Mouse (Mus musculus) limb, embryonic 15.5 days (tissue): Measurements from ENCODE around the gene Clca3a2. TPM values are rescaled to one million over a fixed set of nuclear protein-coding genes. Genes with fewer than 3 reads are reported as not detected.

Experiments used
- polyA plus RNA-seq: library from polyadenylated mRNA; unstranded; fragments of >200 nt; fragmentation: Nextera tagmentation; extraction: Ambion mirVana; gene quantifications from 2 replicates; pipeline ENCODE4 v1.2.1, GENCODE M21; 2015

Gene Clca3a2
- polyA plus RNA-seq, 1 experiment from 2014 or later: 0.45 TPM

Other genes with a start within 250 kb of the Clca3a2 start
- gene Hs2st1, start 249.3 kb downstream of the Clca3a2 start, polyA plus RNA-seq: 10.1 and 13.5 TPM in 2 replicates
- 689 and 692 TPM in 2 replicates for gene Selenof, start 249.2 kb downstream of the Clca3a2 start, polyA plus RNA-seq
- 121 and 135 TPM in 2 replicates for gene Sh3glb1, start 99.2 kb downstream of the Clca3a2 start, polyA plus RNA-seq
- 0.94 and 0.97 TPM in 2 replicates for gene Clca3a1, start 58.5 kb downstream of the Clca3a2 start, polyA plus RNA-seq
- gene Clca3b, start 29.9 kb upstream of the Clca3a2 start, polyA plus RNA-seq: not detected in 2 replicates
- not detected in 2 replicates for gene Clca4b, start 113.0 kb upstream of the Clca3a2 start, polyA plus RNA-seq
- 0.05 TPM in 1 of 2 replicates, not detected in the other for gene Clca4a, start 155.6 kb upstream of the Clca3a2 start, polyA plus RNA-seq
- 0.33 TPM in 1 of 2 replicates, not detected in the other for gene Clca1, start 213.3 kb upstream of the Clca3a2 start, polyA plus RNA-seq